Mouse (Mus musculus) right cerebral cortex, adult 2 months (tissue): ENCODE measurements around the gene Gtf2h4.
A peak's percentile ranks its signal among the peaks of the same experiment; 100 is the strongest.

Experiments
- DNase-seq, 2 experiments: peaks; one replicate each; pipeline ENCODE4 v3.0.0; 2021 to 2022; ENCODE audit warnings: low spot score in 2 of 2

The Gtf2h4 gene

GRCm38 (mm10) chr17:35697429-35697758, 23.9 kb upstream of the Gtf2h4 start:
- DNase-seq: no peak

GRCm38 (mm10) chr17:35696691-35697090, 23.2 kb upstream of the Gtf2h4 start:
- no peak for DNase-seq

GRCm38 (mm10) chr17:35695289-35695688, 21.8 kb upstream of the Gtf2h4 start:
- no peak for DNase-seq

- no peak for DNase-seq
Measured at GRCm38 (mm10) chr17:35693906-35694305, 20.4 kb upstream of the Gtf2h4 start.

- DNase-seq: no peak
Measured at GRCm38 (mm10) chr17:35692368-35692767, 18.8 kb upstream of the Gtf2h4 start.

- no peak for DNase-seq
Measured at GRCm38 (mm10) chr17:35691811-35692210, 18.3 kb upstream of the Gtf2h4 start.

GRCm38 (mm10) chr17:35689936-35690645, 16.6 kb upstream of the Gtf2h4 start:
- no peak for DNase-seq

- DNase-seq: no peak
Measured at GRCm38 (mm10) chr17:35688347-35689175, 15.0 kb upstream of the Gtf2h4 start.

GRCm38 (mm10) chr17:35685061-35685460, 11.5 kb upstream of the Gtf2h4 start:
- peak in 1 of 2 experiments; percentile 25 for DNase-seq

- no peak for DNase-seq
Measured at GRCm38 (mm10) chr17:35681986-35682385, 8.4 kb upstream of the Gtf2h4 start.

- DNase-seq: no peak
Measured at GRCm38 (mm10) chr17:35680591-35680990, 7.1 kb upstream of the Gtf2h4 start.

- no peak for DNase-seq
Measured at GRCm38 (mm10) chr17:35672527-35672926, 1.0 kb downstream of the Gtf2h4 start.

GRCm38 (mm10) chr17:35671846-35672245, 1.7 kb downstream of the Gtf2h4 start:
- no peak for DNase-seq

- DNase-seq: no peak
Measured at GRCm38 (mm10) chr17:35669731-35670130, 3.8 kb downstream of the Gtf2h4 start.

GRCm38 (mm10) chr17:35667334-35668065, 6.0 kb downstream of the Gtf2h4 start, which contains the start of gene Vars2:
TSS of gene Vars2 (minus strand) at chr17:35667592.
- peak; percentile 94 to 99 for DNase-seq

- DNase-seq: no peak
Measured at GRCm38 (mm10) chr17:35666851-35667256, 6.7 kb downstream of the Gtf2h4 start.

GRCm38 (mm10) chr17:35665957-35666515, 7.5 kb downstream of the Gtf2h4 start:
- peak; percentile 55 to 56 for DNase-seq

GRCm38 (mm10) chr17:35653086-35653485, 20.5 kb downstream of the Gtf2h4 start:
- DNase-seq: no peak

- no peak for DNase-seq
Measured at GRCm38 (mm10) chr17:35649429-35649828, 24.1 kb downstream of the Gtf2h4 start.

- no peak for DNase-seq
Measured at GRCm38 (mm10) chr17:35643609-35644236, 29.8 kb downstream of the Gtf2h4 start, which contains the start of gene Mucl3. TSS of gene Mucl3 (minus strand) at chr17:35643695.

GRCm38 (mm10) chr17:35639352-35639751, 34.2 kb downstream of the Gtf2h4 start:
- DNase-seq: no peak
